21 mouse cellular contexts compared by ENCODE assay signal in genomic region chr17:45029106-45029505, GRCm38 (mm10).
"Had no signal": no experiment of that assay in that cellular context is flagged by ENCODE, and none has a peak within 500 bp of the region (broad histone marks: within the 10 kb centered on the region; RNA-seq: fewer than 3 reads in every experiment).

No protein-coding gene starts in this region.

- H3K4me2 ChIP-seq: heart, embryonic 11.5 days; heart, embryonic 13.5 days; heart, embryonic 15.5 days; hindbrain, embryonic 14.5 days; intestine, embryonic 15.5 days; limb, embryonic 12.5 days; liver, embryonic 11.5 days; liver, embryonic 13.5 days; liver, embryonic 15.5 days had no signal

- DNase-seq: gastrocnemius, postnatal 14 days; gastrocnemius, postnatal 36 days; heart, adult 18-20 months; heart, postnatal 36 days; liver; liver, embryonic 13.5 days; liver, postnatal 0 days had no signal

- H3K4me1 ChIP-seq: heart, embryonic 15.5 days; intestine, embryonic 15.5 days; limb, embryonic 12.5 days; liver, embryonic 13.5 days; liver, embryonic 15.5 days had no signal

- H3K27ac ChIP-seq: heart, embryonic 13.5 days; heart, embryonic 15.5 days; hindbrain, embryonic 14.5 days; intestine, embryonic 15.5 days; layer of hippocampus, adult 2 months; left cerebral cortex, adult 2 months; limb, embryonic 10.5 days; limb, embryonic 12.5 days; liver, embryonic 13.5 days; liver, embryonic 15.5 days had no signal

- H3K36me3 ChIP-seq: heart, embryonic 13.5 days; heart, embryonic 15.5 days; intestine, embryonic 15.5 days; limb, embryonic 10.5 days; limb, embryonic 12.5 days; liver, embryonic 13.5 days; liver, embryonic 15.5 days had no signal

- H3K9me3 ChIP-seq: heart, embryonic 13.5 days; heart, embryonic 15.5 days; intestine, embryonic 15.5 days; limb, embryonic 10.5 days; limb, embryonic 12.5 days; liver, embryonic 13.5 days; liver, embryonic 15.5 days had no signal

- H3K4me3 ChIP-seq: heart, embryonic 13.5 days; heart, embryonic 15.5 days; intestine, embryonic 15.5 days; layer of hippocampus, adult 2 months; left cerebral cortex, adult 2 months; limb, embryonic 10.5 days; limb, embryonic 12.5 days; liver, embryonic 13.5 days; liver, embryonic 15.5 days had no signal

- H3K9ac ChIP-seq: heart, embryonic 13.5 days; heart, embryonic 15.5 days; hindbrain, embryonic 14.5 days; intestine, embryonic 15.5 days; limb, embryonic 12.5 days; liver, embryonic 13.5 days; liver, embryonic 15.5 days; liver, postnatal 0 days had no signal

- ATAC-seq: hindbrain, embryonic 16.5 days; inflammation-experienced regulatory T-cells, adult 6 months; intestine, embryonic 15.5 days; intestine, postnatal 0 days; liver, postnatal 0 days had no signal

- H3K27me3 ChIP-seq: heart, embryonic 13.5 days; heart, embryonic 15.5 days; intestine, embryonic 15.5 days; limb, embryonic 12.5 days; liver, embryonic 13.5 days; liver, embryonic 15.5 days had no signal
